Mouse (Mus musculus): ENCODE results near the gene Rpl7a.
"Not testable (repeated sequence)": the region's sequence is repeated elsewhere in the genome, so short reads cannot be mapped to it uniquely, and the experiment has no call there.

Gene Rpl7a

GRCm38 (mm10) chr2:26910124-26910993, at the start of gene Rpl7a, which contains the start of gene Med22:
Rpl7a (plus strand) TSS chr2:26910764.
Med22 (minus strand) TSS chr2:26910677.
- peak; percentile 99 for DNase-seq (ENCODE audit: low read depth)

GRCm38 (mm10) chr2:26862856-26863255, 47.7 kb upstream of the Rpl7a start:
- DNase-seq (ENCODE audit: low read depth): peak; percentile 6

- DNase-seq (ENCODE audit: low read depth): no peak
These were observed 45.7 kb upstream of the Rpl7a start, which contains the start of gene Abo for GRCm38 (mm10) chr2:26864879-26865278. Abo (minus strand) TSS chr2:26864979.

- no peak for DNase-seq (ENCODE audit: low read depth)
These were observed 39.9 kb upstream of the Rpl7a start for GRCm38 (mm10) chr2:26870666-26871065.

GRCm38 (mm10) chr2:26878571-26878970, 32.0 kb upstream of the Rpl7a start:
- DNase-seq (ENCODE audit: low read depth): no peak

DNA sequence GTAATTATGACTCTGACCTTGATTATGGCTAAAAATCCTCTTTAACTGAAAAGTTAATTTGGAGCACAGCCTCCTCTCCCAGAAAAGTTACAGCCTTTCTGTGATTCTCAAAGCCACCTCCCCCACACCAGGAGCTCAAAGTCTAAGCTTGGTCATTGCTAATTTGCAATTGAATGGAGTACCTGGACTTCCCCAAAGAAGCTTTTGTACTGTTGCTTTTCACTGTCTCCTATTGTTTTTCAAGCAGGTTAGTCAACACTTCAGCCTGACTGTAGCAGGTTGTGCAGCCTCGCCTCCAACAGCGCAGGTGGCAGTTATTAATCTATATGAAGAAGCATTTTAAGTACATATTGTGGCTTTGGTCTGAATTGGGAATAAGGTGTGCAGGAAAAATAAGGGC, 25.0 kb upstream of the Rpl7a start:
- DNase-seq (ENCODE audit: low read depth): not testable (repeated sequence)

- not testable (repeated sequence) for DNase-seq (ENCODE audit: low read depth)
These were observed 24.4 kb upstream of the Rpl7a start for GRCm38 (mm10) chr2:26886170-26886569.

- DNase-seq (ENCODE audit: low read depth): no peak
These were observed 14.7 kb upstream of the Rpl7a start for GRCm38 (mm10) chr2:26895898-26896297.

- peak; percentile 47 for DNase-seq (ENCODE audit: low read depth)
These were observed 9.8 kb upstream of the Rpl7a start for GRCm38 (mm10) chr2:26900731-26901130.

GRCm38 (mm10) chr2:26901834-26902400, 8.6 kb upstream of the Rpl7a start:
- DNase-seq (ENCODE audit: low read depth): peak; percentile 52

DNA sequence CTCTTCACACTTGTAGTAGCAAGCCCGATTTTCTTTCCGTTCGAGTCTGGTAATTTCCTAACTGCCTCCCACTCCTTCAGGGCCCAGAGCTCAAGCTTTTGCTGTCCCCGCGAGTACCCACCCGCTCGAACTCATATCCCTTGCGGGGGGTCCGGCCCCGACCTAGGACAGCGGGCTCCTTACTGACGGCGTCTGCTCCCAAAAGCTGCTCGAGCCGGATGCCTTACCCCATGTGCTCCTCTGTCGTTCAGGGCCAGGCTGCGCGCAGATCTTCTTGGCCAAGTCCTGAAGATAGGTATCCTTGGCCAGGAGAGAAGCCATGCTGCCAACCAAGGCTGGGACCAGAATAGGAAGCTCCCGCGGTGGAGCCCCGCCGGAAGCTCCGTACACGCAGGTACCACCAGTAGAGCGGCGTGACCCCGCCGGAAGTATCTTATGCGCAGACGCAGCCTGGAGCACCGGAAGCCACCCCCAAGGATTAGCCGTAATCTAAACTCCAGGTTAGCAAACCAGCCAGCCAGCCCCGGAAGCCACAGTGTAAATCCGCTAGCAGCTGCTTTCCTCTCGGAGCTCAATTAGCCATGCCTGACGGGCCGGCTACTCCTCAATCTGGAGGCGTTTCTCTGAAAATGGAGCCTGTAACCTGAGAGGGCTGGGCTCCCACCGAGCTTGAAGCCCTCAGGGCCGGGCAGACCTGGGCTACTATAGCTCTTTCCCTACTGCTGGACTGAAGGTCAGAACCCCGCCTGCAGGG, 7.9 kb upstream of the Rpl7a start, which contains the start of gene Surf6:
Gene Surf6 (minus strand): TSS at position 413 of the 754 bp plus-strand sequence.
- peak; percentile 98 for DNase-seq (ENCODE audit: low read depth)

DNA sequence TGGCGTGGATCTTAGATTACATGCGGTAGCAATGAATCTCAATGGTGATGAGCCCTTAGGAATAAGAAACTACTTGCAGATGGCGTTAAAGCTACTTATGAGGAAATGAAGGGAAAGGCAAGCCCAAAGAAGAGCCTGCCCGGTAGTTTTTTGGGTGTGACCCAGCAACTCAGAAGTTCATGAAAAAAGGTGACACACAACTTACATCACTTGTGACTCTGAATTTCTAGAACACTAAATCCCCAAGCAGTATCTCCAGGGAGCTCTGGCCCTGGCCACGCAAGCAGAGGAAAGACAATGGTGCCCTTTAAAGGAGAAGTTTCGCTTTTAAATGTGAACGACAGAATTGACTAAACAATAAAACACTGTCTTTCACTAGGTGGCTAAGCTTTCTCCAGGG, 7.3 kb upstream of the Rpl7a start:
- no peak for DNase-seq (ENCODE audit: low read depth)

DNA sequence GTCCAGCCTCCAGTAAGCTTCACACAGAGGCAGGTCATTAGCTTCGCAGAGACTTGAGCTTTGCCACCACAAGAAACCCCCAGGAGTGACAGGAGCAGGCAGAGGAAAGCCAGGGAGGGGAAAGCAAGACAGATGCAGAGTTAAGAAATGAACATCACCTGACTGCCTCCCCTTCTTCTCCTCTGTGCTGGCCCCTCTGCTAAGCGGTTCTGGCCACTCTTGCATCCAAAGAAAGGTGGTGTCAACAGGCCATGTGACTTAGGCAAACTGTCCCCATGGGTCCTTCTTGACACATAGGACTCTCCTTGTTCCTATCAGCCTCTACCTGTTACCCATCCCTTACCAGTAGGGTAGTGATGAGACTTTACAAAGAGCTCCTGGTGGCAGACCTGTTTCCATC, 4.6 kb upstream of the Rpl7a start:
- no peak for DNase-seq (ENCODE audit: low read depth)

GRCm38 (mm10) chr2:26906431-26906830, 4.1 kb upstream of the Rpl7a start:
- DNase-seq (ENCODE audit: low read depth): no peak

DNA sequence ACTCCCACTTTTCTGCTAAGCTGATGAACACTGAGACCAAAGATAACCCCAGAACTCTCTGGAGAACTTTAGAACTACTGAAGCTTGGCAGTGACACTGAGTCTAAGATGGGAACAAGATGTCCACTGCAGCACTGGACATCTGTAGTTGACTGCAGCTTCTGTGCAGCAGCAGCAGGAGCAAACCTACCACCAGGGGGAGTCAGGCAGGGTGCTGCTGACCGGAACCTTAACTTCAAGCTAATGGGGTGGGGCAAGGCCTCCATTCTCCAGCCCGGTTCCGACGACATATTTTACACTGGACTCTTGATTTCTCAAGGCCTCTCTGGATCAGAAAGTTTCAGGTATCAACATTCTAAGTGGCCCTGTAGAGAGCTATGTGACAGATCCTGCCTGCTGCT, 3.5 kb upstream of the Rpl7a start:
- peak; percentile 68 for DNase-seq (ENCODE audit: low read depth)

DNA sequence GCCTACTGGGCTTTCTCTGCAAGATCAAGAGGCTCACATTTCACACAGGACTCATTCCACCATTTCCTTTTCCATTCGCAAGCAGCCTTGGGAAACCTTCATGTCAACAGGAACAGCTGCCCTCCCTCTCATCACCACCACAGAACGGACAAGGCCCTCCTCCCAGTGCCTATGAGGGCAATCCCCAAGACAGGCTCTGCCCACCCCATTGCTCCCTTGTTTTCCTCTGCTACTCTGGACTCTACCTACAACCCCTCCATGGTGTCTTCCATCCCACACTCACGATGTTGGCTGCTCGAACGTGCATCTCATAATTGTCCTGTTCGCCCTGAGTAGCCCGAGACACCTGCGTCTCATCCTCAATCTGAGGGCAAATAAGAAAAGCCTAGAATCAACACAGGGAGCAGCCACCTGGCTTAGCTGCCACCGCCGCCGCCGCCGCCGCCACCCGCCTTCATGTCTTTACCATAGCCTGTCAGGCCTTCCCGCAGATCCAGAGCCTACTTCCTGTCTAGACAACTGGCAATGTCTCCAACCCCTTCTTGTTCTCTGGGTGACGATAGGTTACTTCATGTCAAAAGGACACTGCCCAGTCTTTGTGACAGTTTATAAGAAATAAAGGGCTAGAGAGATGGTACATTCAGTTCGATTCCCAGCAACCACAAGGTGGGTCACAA, 1.7 kb upstream of the Rpl7a start:
- DNase-seq (ENCODE audit: low read depth): peak; percentile 54

GRCm38 (mm10) chr2:26909387-26909784, 1.2 kb upstream of the Rpl7a start:
- DNase-seq (ENCODE audit: low read depth): no peak

DNA sequence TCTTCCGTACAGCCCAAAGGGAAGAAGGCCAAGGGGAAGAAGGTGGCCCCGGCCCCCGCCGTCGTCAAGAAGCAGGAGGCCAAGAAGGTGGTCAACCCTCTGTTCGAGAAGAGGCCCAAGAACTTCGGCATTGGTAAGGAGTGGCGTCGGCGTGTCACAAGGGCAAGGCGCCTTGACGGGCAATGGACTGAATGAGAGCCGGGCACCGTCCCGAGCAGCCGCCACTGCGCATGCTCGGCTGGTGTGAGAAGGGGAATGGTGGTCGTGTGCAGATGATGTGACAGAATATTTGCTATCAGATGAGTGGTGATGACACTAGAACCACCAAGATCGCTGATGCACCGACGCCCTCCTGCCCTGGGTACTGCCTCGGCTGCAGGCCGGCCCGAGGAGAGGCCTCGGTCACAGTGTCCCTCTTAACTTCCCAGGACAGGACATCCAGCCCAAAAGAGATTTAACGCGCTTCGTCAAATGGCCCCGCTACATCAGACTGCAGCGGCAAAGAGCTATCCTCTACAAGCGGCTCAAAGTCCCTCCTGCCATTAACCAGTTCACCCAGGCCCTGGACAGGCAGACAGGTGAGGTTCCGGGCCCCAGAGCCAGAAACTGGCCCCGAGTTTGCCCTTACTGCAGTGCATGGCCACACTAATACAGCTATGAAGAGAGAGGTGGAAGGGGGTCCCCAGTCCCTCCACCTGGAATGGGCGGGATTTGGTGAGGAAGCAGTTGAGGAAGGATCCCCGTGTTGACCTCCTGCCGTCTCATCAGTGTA, 616 bp downstream of the Rpl7a start:
- DNase-seq (ENCODE audit: low read depth): no peak

DNA sequence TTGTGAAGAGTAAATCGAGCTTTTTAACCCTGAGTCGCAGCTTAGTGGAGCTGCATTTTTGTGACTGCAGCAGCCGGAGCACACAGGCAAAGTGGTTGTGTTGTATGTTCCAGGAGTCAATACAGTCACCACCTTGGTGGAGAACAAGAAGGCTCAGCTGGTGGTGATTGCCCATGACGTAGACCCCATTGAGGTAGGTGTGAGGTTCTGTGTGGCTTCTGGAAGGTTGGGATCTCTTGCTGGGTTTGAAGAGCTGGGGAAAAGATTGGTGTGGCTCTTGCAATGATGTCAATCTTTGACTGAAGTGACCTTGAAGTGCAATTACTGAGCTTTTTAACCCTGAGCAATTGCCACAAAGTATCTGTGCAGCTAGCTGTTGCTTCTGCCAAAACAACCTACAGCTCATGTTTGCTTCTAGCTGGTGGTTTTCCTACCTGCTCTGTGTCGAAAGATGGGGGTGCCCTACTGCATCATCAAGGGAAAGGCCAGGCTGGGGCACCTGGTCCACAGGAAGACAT, 1.7 kb downstream of the Rpl7a start:
- DNase-seq (ENCODE audit: low read depth): no peak

DNA sequence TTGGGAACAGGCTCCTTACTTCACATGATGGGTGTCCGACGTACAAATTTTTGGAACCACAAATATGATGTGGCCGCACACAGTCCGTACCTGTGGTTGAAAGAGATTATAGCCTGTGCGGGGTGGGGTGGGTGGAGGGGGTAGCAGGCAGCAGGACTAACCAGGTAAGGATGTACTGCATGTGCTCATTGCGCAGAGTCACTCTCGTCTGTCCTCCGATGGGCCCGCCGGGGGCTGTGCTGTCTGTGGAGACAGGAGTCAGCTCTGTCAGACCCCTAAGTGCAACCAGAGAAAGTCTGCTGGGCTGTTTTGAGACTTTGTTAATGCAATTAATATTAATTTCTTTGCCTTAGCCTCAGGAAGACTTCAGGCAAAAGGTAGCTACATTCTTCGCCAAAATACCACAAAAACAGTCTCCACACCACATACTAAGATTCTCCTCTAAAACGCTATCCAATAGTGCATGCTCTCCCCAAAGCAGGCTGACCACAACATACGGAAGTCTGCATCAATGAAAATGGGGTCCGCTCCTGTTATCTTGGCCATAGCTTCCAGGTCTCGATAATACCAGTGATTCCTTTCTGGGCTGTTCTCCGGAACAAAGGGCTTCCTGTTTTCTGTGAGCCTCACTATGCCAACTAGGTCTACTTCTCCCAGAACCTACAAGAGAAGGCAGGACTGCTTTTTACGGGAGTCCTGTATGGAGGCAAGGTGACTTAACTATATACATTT, 3.0 kb downstream of the Rpl7a start:
- no peak for DNase-seq (ENCODE audit: low read depth)
